Mouse (Mus musculus): ENCODE data around the gene Gm20390.
A peak's percentile ranks its signal among the peaks of the same experiment; 100 is the strongest.

DNA sequence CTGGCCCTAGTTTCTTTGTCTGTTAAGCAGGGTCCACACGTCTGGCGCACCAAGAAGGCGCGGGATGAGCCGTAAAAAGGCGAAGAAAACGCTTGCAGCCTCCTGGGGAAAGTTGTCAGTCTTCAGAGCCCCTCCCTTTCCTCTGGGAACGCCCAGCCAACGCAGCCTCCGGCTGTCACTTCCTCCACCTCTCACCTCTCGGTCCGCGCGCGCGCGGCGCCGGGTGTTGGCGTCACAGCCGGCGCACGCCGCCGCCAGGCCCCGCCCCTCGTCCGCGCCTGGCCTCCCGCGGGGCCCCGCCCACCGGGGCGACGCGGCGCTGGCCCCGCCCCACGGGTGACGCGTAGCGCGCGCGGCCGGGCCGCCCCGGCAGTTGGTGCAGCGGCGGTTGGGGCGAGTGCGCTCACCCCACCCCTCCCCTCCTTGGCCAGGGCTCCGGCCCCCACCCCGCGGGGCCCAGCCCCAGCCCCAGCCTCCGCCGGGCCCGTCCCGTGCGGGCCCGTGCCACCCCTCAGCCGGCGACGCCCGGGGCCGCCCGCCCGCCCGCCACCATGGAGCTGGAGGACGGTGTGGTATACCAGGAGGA lies 27.7 kb upstream of the Gm20390 start, which contains the start of gene Spag9:
- TF ChIP-seq CTCF (IDR thresholded peaks at IDR 0.05; ENCODE audit: low read depth, low read length) (no peak), POLR2A (IDR thresholded peaks at IDR 0.05; ENCODE audit: extremely low read depth, insufficient read depth, low read length) (peak; percentile 78)

All from liver, adult 2 months (tissue).